Mouse (Mus musculus): ENCODE results near the gene Bad.

DNA sequence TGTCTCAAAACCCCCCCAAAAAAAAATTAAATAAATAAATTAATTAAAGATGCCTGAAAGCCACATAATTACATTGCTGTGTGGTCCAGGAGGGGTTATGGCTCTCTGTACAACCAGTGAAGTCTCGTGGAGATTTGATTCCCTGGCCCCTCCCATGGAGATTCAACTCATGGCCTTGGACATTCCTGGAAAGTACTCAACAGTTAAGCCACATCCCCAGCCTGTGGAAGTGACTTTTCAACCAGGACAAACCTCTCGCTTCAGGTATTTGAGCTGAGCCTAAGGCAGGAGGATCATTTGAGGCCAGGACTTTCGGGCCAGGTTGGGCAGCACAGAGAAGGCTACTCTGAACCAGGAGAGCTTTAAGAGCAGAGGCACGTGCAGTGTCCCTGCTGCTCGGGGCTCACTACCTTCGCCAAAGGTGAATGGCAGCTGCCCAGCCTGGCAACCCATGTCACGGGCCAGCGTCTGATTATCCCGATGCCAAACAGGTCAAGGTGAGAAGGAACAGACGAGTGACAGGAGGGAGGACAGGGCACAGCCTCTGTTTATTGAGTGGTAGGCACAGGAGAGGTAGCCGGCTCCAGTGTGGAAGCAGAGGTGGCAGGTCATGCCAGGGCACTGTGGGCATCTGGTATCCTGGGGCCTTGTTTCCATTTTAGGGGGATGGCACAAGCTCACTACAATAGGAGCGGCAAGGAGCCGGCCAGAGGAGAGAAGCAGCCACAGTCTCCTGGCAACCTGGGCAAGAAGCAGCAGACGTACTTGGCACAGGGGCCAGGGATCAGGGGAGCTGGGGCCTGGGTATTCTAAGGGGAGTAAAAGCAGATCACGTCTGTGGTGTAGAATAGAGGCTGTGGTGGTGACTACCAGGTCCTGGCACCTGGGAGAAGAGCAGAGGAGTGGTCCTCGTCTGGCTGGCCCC lies 3.9 kb upstream of the Bad start:
- TF ChIP-seq CTCF (IDR thresholded peaks at IDR 0.05; ENCODE audit: borderline replicate concordance, extremely low read depth, insufficient read depth, insufficient read length): no peak
- no peak for TF ChIP-seq POLR2A (IDR thresholded peaks at IDR 0.05; ENCODE audit: borderline replicate concordance, extremely low read depth, insufficient read depth, insufficient read length, poor library complexity, severe bottlenecking)

Data from brain, embryonic 14.5 days (tissue).